In genomic region chr11:118518743-118519142, GRCm38 (mm10) we compare ENCODE assay signal across 22 mouse cellular contexts. TPM values are rescaled to one million over a fixed set of nuclear protein-coding genes. Genes with fewer than 3 reads are reported as not detected.
DNase-seq lines count a peak whose midpoint lies in the region; ATAC-seq and TF ChIP-seq lines count a peak whose summit lies in the region.
"Had no signal": no experiment of that assay in that cellular context is flagged by ENCODE, and none has a peak within 500 bp of the region (broad histone marks: within the 10 kb centered on the region; RNA-seq: fewer than 3 reads in every experiment).

No protein-coding gene starts in this region.

- H3K4me1 ChIP-seq in heart, adult 2 months (ENCODE audit: control insufficient read depth, insufficient read depth, low read length), result peaks cover 5% of the 10 kb centered on the region; the same call in 1 of the 2 replicates
- peaks cover 5% of the 10 kb centered on the region; the same call in 1 of the 2 replicates for H3K4me1 ChIP-seq in heart, embryonic 11.5 days (ENCODE audit: control insufficient read depth, insufficient read depth, low read length)
- H3K4me1 ChIP-seq in heart, postnatal 0 days (ENCODE audit: control insufficient read depth, insufficient read depth), result peaks cover 27% of the 10 kb centered on the region
- no peaks in the 10 kb centered on the region for H3K4me1 ChIP-seq in intestine, postnatal 0 days (replicated peaks; ENCODE audit: control insufficient read depth, insufficient read depth, low read length)
- H3K4me1 ChIP-seq: forebrain, embryonic 12.5 days had no signal

- H3K27me3 ChIP-seq in heart, adult 2 months (ENCODE audit: control insufficient read depth, insufficient read depth, low read length), result no peaks in the 10 kb centered on the region
- H3K27me3 ChIP-seq in heart, embryonic 11.5 days (ENCODE audit: control insufficient read depth, insufficient read depth, low read length), result no peaks in the 10 kb centered on the region; the same call in none of the 2 replicates
- peaks cover 29% of the 10 kb centered on the region; the same call in 1 of the 2 replicates for H3K27me3 ChIP-seq in heart, postnatal 0 days (ENCODE audit: control insufficient read depth, insufficient read depth, low read length)
- H3K27me3 ChIP-seq in intestine, postnatal 0 days (replicated peaks; ENCODE audit: control insufficient read depth, insufficient read depth, low read length), result no peaks in the 10 kb centered on the region
- H3K27me3 ChIP-seq: intestine, embryonic 15.5 days had no signal

- 0 out of 2 replicates have a peak, but pooled peaks have one; percentile 14 for TF ChIP-seq EP300 in heart, adult 2 months (IDR thresholded peaks at IDR 0.05; ENCODE audit: insufficient read depth, low read depth, low read length)
- TF ChIP-seq EP300 in heart, postnatal 0 days (IDR thresholded peaks at IDR 0.05; ENCODE audit: low read depth), result no peak

- DNase-seq in heart, adult 2 months, result peak; percentile 74 to 84
- peak; percentile 58 for DNase-seq in heart, adult 8-10 months (ENCODE audit: low spot score)
- DNase-seq in heart, postnatal 0 days (ENCODE audit: low spot score), result peak; percentile 41
- peak; percentile 63 to 67 for DNase-seq in heart, postnatal 36 days
- no peak for DNase-seq in kidney, postnatal 36 days
- DNase-seq in embryo, embryonic 10.5 days (ENCODE audit: low spot score), result no peak
- DNase-seq: adrenal gland, postnatal 10 days; cerebellum, adult 11 months; cerebellum, adult 8-10 months; cerebellum, postnatal 14 days; gastrocnemius, postnatal 25 days; kidney, adult 2 months had no signal

- H3K9ac ChIP-seq in heart, adult 2 months (ENCODE audit: low read depth, low read length), result no peak overlapping the region
- no peak overlapping the region for H3K9ac ChIP-seq in heart, embryonic 11.5 days (ENCODE audit: low read depth, low read length)
- H3K9ac ChIP-seq in heart, postnatal 0 days (replicated peaks; ENCODE audit: low read depth, low read length), result no peak overlapping the region
- no peak overlapping the region for H3K9ac ChIP-seq in intestine, postnatal 0 days (ENCODE audit: low read depth, low read length)
- H3K9ac ChIP-seq: embryonic facial prominence, embryonic 13.5 days; forebrain, embryonic 12.5 days; hindbrain, embryonic 14.5 days; intestine, embryonic 15.5 days had no signal

- no peaks in the 10 kb centered on the region for H3K36me3 ChIP-seq in heart, adult 2 months (ENCODE audit: control insufficient read depth, insufficient read depth, low read length)
- H3K36me3 ChIP-seq in heart, embryonic 11.5 days (ENCODE audit: control insufficient read depth, insufficient read depth, low read length), result no peaks in the 10 kb centered on the region
- H3K36me3 ChIP-seq in heart, postnatal 0 days (replicated peaks; ENCODE audit: control insufficient read depth, insufficient read depth, low read length), result no peaks in the 10 kb centered on the region
- no peaks in the 10 kb centered on the region for H3K36me3 ChIP-seq in intestine, postnatal 0 days (ENCODE audit: control insufficient read depth, insufficient read depth)
- H3K36me3 ChIP-seq: embryonic facial prominence, embryonic 13.5 days; forebrain, embryonic 12.5 days; G1E; hindbrain, embryonic 10.5 days; intestine, embryonic 15.5 days had no signal

- intact Hi-C loops in heart, adult 2 months (cut with DNase I), result no loop called here
- intact Hi-C loops in heart, postnatal 36 days (cut with DNase I), result no loop called here

- H3K4me3 ChIP-seq in heart, adult 2 months, result no peak overlapping the region
- H3K4me3 ChIP-seq in heart, embryonic 11.5 days (ENCODE audit: low read depth, low read length), result no peak overlapping the region
- no peak overlapping the region for H3K4me3 ChIP-seq in heart, postnatal 0 days (ENCODE audit: low read depth, low read length)
- no peak overlapping the region for H3K4me3 ChIP-seq in intestine, postnatal 0 days (ENCODE audit: low read depth, low read length)
- H3K4me3 ChIP-seq: embryonic facial prominence, embryonic 13.5 days; forebrain, embryonic 12.5 days; hindbrain, embryonic 10.5 days; intestine, embryonic 15.5 days had no signal

- TF ChIP-seq CTCF in heart, adult 2 months (IDR thresholded peaks at IDR 0.05), result no peak
- TF ChIP-seq CTCF in heart, postnatal 0 days (IDR thresholded peaks at IDR 0.05; ENCODE audit: low read depth), result 0 out of 2 replicates have a peak, but pooled peaks have one; percentile 8
- no peak for TF ChIP-seq CTCF in intestine, postnatal 0 days (IDR thresholded peaks at IDR 0.05; ENCODE audit: low read depth)

- TF ChIP-seq POLR2A in heart, adult 2 months (IDR thresholded peaks at IDR 0.05; ENCODE audit: insufficient read depth, low read depth, low read length), result no peak

- H3K79me2 ChIP-seq in heart, adult 2 months (replicated peaks; ENCODE audit: control insufficient read depth, insufficient read depth, low read length), result no peaks in the 10 kb centered on the region

- no peak for ATAC-seq in heart, embryonic 11.5 days (replicated peaks; ENCODE audit: insufficient number of reproducible peaks, low FRiP score, low TSS enrichment)
- ATAC-seq in heart, postnatal 0 days (ENCODE audit: insufficient read depth, low read depth), result peak; percentile 73
- no peak for ATAC-seq in intestine, postnatal 0 days
- ATAC-seq: CD4-positive, CD25-positive, alpha-beta regulatory T cell, adult 4 months; forebrain, embryonic 16.5 days; intestine, embryonic 15.5 days had no signal

- no peak overlapping the region for H3K27ac ChIP-seq in heart, adult 2 months
- no peak overlapping the region for H3K27ac ChIP-seq in heart, embryonic 11.5 days (ENCODE audit: low read depth, low read length)
- no peak overlapping the region for H3K27ac ChIP-seq in heart, postnatal 0 days (ENCODE audit: low read depth)
- no peak overlapping the region for H3K27ac ChIP-seq in intestine, postnatal 0 days (ENCODE audit: low read depth, low read length)
- H3K27ac ChIP-seq: embryonic facial prominence, embryonic 13.5 days; forebrain, embryonic 12.5 days; hindbrain, embryonic 10.5 days; hindbrain, embryonic 14.5 days; intestine, embryonic 15.5 days had no signal

- no peaks in the 10 kb centered on the region for H3K9me3 ChIP-seq in heart, embryonic 11.5 days (replicated peaks; ENCODE audit: control insufficient read depth, low read length)
- H3K9me3 ChIP-seq in heart, postnatal 0 days (replicated peaks; ENCODE audit: control insufficient read depth, low read length), result no peaks in the 10 kb centered on the region
- no peaks in the 10 kb centered on the region for H3K9me3 ChIP-seq in intestine, postnatal 0 days (ENCODE audit: control insufficient read depth)
- H3K9me3 ChIP-seq: embryonic facial prominence, embryonic 13.5 days; forebrain, embryonic 12.5 days; hindbrain, embryonic 10.5 days; intestine, embryonic 15.5 days had no signal

- WGBS in heart, adult 2 months, result 63% methylated on average over 7 of the region's 7 CpGs
- WGBS in heart, embryonic 11.5 days (ENCODE audit: insufficient replicate concordance), result 55% methylated on average over 7 of the region's 7 CpGs
- WGBS in heart, postnatal 0 days, result 41% methylated on average over 7 of the region's 7 CpGs
- 72% methylated on average over 7 of the region's 7 CpGs for WGBS in intestine, postnatal 0 days

- no peak overlapping the region for H3K4me2 ChIP-seq in heart, embryonic 11.5 days
- no peak overlapping the region for H3K4me2 ChIP-seq in heart, postnatal 0 days (ENCODE audit: low read depth, low read length)
- no peak overlapping the region for H3K4me2 ChIP-seq in intestine, postnatal 0 days (replicated peaks; ENCODE audit: low read depth)
- H3K4me2 ChIP-seq: embryonic facial prominence, embryonic 13.5 days; forebrain, embryonic 12.5 days; hindbrain, embryonic 14.5 days; intestine, embryonic 15.5 days had no signal

RNA-seq across cellular contexts. Expression of gene Engase, which starts 42.1 kb away (rescaled TPM):
- total RNA-seq in heart, adult 2 months (2021), result 1 to 10 TPM; 4.4 to 5.4 TPM
- polyA plus RNA-seq in heart, adult 2 months (2012; rRNA removed), result 5.2 and 7.3 TPM in 2 replicates
- 3.9 and 4.3 TPM in 2 replicates for polyA plus RNA-seq in heart, embryonic 11.5 days (2014; fragmentation: Nextera tagmentation; extraction: Ambion mirVana)
- total RNA-seq in heart, adult 8-10 months (2022), result 1 to 10 TPM; 5.2 to 7.2 (median 6.6) TPM
- 9.1 and 12.0 TPM in 2 replicates for total RNA-seq in heart, postnatal 0 days (2014; rRNA removed; ENCODE audit: low replicate concordance)
- 3.0 and 3.6 TPM in 2 replicates for polyA plus RNA-seq in heart, postnatal 0 days (2015; fragmentation: Nextera tagmentation; extraction: Ambion mirVana)
- 1 to 10 TPM; 5.4 to 7.4 TPM for total RNA-seq in heart, postnatal 36 days (2021)
- polyA plus RNA-seq in intestine, postnatal 0 days (2015; fragmentation: Nextera tagmentation; extraction: Ambion mirVana), result 11.3 and 11.7 TPM in 2 replicates

Comparison
In these comparisons a context has a peak if more than half of its experiments do, and no peak if none do; other contexts are left out.
1. DNase-seq: peak in heart, adult 2 months (2 of 2), heart, adult 8-10 months (single experiment), heart, postnatal 0 days (single experiment) and heart, postnatal 36 days (2 of 2); none in kidney, postnatal 36 days (0 of 2) and embryo, embryonic 10.5 days (single experiment).